ENCODE assay signal across 7 mouse cellular contexts in genomic region chr4:129928124-129928751, GRCm38 (mm10). TPM values are rescaled to one million over a fixed set of nuclear protein-coding genes. Genes with fewer than 3 reads are reported as not detected.
A peak's percentile ranks its signal among the peaks of the same experiment; 100 is the strongest.
DNase-seq lines count a peak whose midpoint lies in the region; ATAC-seq lines count a peak whose summit lies in the region.

No protein-coding gene starts in this region.

- WGBS in intestine, embryonic 16.5 days, result 5% methylated on average over 19 of the region's 19 CpGs
- 11% methylated on average over 19 of the region's 19 CpGs for WGBS in limb, embryonic 10.5 days
- WGBS in midbrain, embryonic 13.5 days, result 8% methylated on average over 19 of the region's 19 CpGs

- peak overlapping the region; percentile 22; the same call in 1 of the 2 replicates for H3K4me3 ChIP-seq in intestine, embryonic 16.5 days (ENCODE audit: low read length)
- peak overlapping the region; percentile 33 for H3K4me3 ChIP-seq in limb, embryonic 10.5 days
- no peak overlapping the region for H3K4me3 ChIP-seq in midbrain, embryonic 13.5 days (replicated peaks)

- H3K27me3 ChIP-seq in intestine, embryonic 16.5 days (replicated peaks; ENCODE audit: control insufficient read depth, insufficient read depth, low read length), result no peaks in the 10 kb centered on the region
- H3K27me3 ChIP-seq in limb, embryonic 10.5 days (ENCODE audit: low read depth, poor library complexity, severe bottlenecking), result no peaks in the 10 kb centered on the region
- no peaks in the 10 kb centered on the region for H3K27me3 ChIP-seq in midbrain, embryonic 13.5 days

- DNase-seq in adrenal gland, adult 2 months, result peak; percentile 88
- peak; percentile 86 for DNase-seq in embryo, embryonic 11 days
- peak; percentile 72 to 81 for DNase-seq in gastrocnemius, postnatal 4 days (ENCODE audit: low spot score in 2 of 2)
- peak; percentile 91 for DNase-seq in limb, embryonic 10.5 days (ENCODE audit: low spot score)
- DNase-seq in spleen, adult 18-20 months, result peak; percentile 81 to 94

- peak overlapping the region; percentile 48 for H3K4me2 ChIP-seq in intestine, embryonic 16.5 days (ENCODE audit: low read depth, low read length)
- peak overlapping the region; percentile 43 for H3K4me2 ChIP-seq in midbrain, embryonic 13.5 days (replicated peaks)

- no peaks in the 10 kb centered on the region for H3K4me1 ChIP-seq in intestine, embryonic 16.5 days (ENCODE audit: control insufficient read depth, insufficient read depth, low read length)
- peaks cover 9% of the 10 kb centered on the region for H3K4me1 ChIP-seq in limb, embryonic 10.5 days
- peaks cover 4% of the 10 kb centered on the region; the same call in 1 of the 2 replicates for H3K4me1 ChIP-seq in midbrain, embryonic 13.5 days (replicated peaks)

- ATAC-seq in intestine, embryonic 16.5 days, result peak; percentile 69
- ATAC-seq in midbrain, embryonic 13.5 days, result 0 out of 2 replicates have a peak, but pooled peaks have one; percentile 20

- H3K9ac ChIP-seq in intestine, embryonic 16.5 days (ENCODE audit: low read depth, low read length), result 0 out of 2 replicates have a peak overlapping the region, but pooled peaks have one; percentile 27
- H3K9ac ChIP-seq in midbrain, embryonic 13.5 days (replicated peaks), result no peak overlapping the region

- H3K36me3 ChIP-seq in intestine, embryonic 16.5 days (ENCODE audit: control insufficient read depth, insufficient read depth, low read length), result no peaks in the 10 kb centered on the region
- no peaks in the 10 kb centered on the region for H3K36me3 ChIP-seq in limb, embryonic 10.5 days
- no peaks in the 10 kb centered on the region for H3K36me3 ChIP-seq in midbrain, embryonic 13.5 days

- no peak overlapping the region for H3K27ac ChIP-seq in intestine, embryonic 16.5 days (ENCODE audit: low read length)
- no peak overlapping the region for H3K27ac ChIP-seq in limb, embryonic 10.5 days
- no peak overlapping the region for H3K27ac ChIP-seq in midbrain, embryonic 13.5 days

- no peaks in the 10 kb centered on the region for H3K9me3 ChIP-seq in intestine, embryonic 16.5 days (ENCODE audit: control insufficient read depth, low read length)
- 0 out of 2 replicates have a peak, but pooled peaks cover 3% of the 10 kb centered on the region for H3K9me3 ChIP-seq in limb, embryonic 10.5 days (replicated peaks)
- H3K9me3 ChIP-seq in midbrain, embryonic 13.5 days, result no peaks in the 10 kb centered on the region

RNA-seq across cellular contexts. Expression of gene Spocd1, which starts 0.8 kb away (rescaled TPM):
- total RNA-seq in adrenal gland, adult 2 months (2021), result 1 to 10 TPM in 1 of 2 experiments, under 1 TPM in 1; 0.92 to 1.1 TPM
- polyA plus RNA-seq in adrenal gland, adult 2 months (2012; rRNA removed), result 3.2 and 3.7 TPM in 2 replicates
- not detected for total RNA-seq in gastrocnemius, postnatal 4 days (2021)
- 0.04 TPM in 1 of 2 replicates, not detected in the other for polyA plus RNA-seq in intestine, embryonic 16.5 days (2015; fragmentation: Nextera tagmentation; extraction: Ambion mirVana)
- polyA plus RNA-seq in limb, embryonic 10.5 days (2016; fragmentation: Nextera tagmentation; extraction: Ambion mirVana), result 0.06 TPM in 1 of 2 replicates, not detected in the other
- not detected in 2 replicates for polyA plus RNA-seq in midbrain, embryonic 13.5 days (2015; fragmentation: Nextera tagmentation; extraction: Ambion mirVana)

RNA-seq across cellular contexts. Expression of gene Adgrb2, which starts 56.4 kb away (rescaled TPM):
- total RNA-seq in adrenal gland, adult 2 months (2021), result 10 to 100 TPM; 18.7 to 24.9 TPM
- 87.5 and 105 TPM in 2 replicates for polyA plus RNA-seq in adrenal gland, adult 2 months (2012; rRNA removed)
- 1 to 10 TPM; 3.0 to 5.1 TPM for total RNA-seq in gastrocnemius, postnatal 4 days (2021)
- 0.99 and 1.0 TPM in 2 replicates for polyA plus RNA-seq in intestine, embryonic 16.5 days (2015; fragmentation: Nextera tagmentation; extraction: Ambion mirVana)
- polyA plus RNA-seq in limb, embryonic 10.5 days (2016; fragmentation: Nextera tagmentation; extraction: Ambion mirVana), result 0.45 and 0.84 TPM in 2 replicates
- 7.0 and 11.0 TPM in 2 replicates for polyA plus RNA-seq in midbrain, embryonic 13.5 days (2015; fragmentation: Nextera tagmentation; extraction: Ambion mirVana)
